Mouse (Mus musculus): ENCODE measurements around the gene Asb13. TPM values are rescaled to one million over a fixed set of nuclear protein-coding genes. Genes with fewer than 3 reads are reported as not detected.
A peak's percentile ranks its signal among the peaks of the same experiment; 100 is the strongest.

Asb13 gene
- total RNA-seq (2021), result 11.6 and 12.5 TPM in 2 replicates
- long read RNA-seq, experiment 1, full-length matches to known transcripts, result 33 of 37 reads
- long read RNA-seq, experiment 1, partial matches to known transcripts, result 0 of 37 reads
- long read RNA-seq, experiment 1, other reads (novel, unspliced or antisense), result 4 of 37 reads
- long read RNA-seq, experiment 2, full-length matches to known transcripts, result 15 of 20 reads
- long read RNA-seq, experiment 2, partial matches to known transcripts, result 1 of 20 reads
- long read RNA-seq, experiment 2, other reads (novel, unspliced or antisense), result 4 of 20 reads

GRCm38 (mm10) chr13:3633895-3634811 is at the start of gene Asb13:
Gene Asb13, plus strand, starts transcription at chr13:3634032.
- peak; percentile 93 for DNase-seq

GRCm38 (mm10) chr13:3590789-3591188 is 43.0 kb upstream of the Asb13 start:
- no peak for DNase-seq

- DNase-seq, result no peak
These were observed 39.5 kb upstream of the Asb13 start for GRCm38 (mm10) chr13:3594311-3594710.

- DNase-seq, result no peak
These were observed 37.6 kb upstream of the Asb13 start for GRCm38 (mm10) chr13:3596232-3596631.

- DNase-seq, result no peak
These were observed 24.1 kb upstream of the Asb13 start for GRCm38 (mm10) chr13:3609780-3610117.

GRCm38 (mm10) chr13:3610118-3610794 is 23.6 kb upstream of the Asb13 start:
- DNase-seq, result peak; percentile 65

- peak; percentile 99 for DNase-seq
These were observed 22.9 kb upstream of the Asb13 start, which contains the start of gene Fam208b for GRCm38 (mm10) chr13:3610795-3611438. Gene Fam208b, minus strand, starts transcription at chr13:3611108.

- no peak for DNase-seq
These were observed 6.7 kb upstream of the Asb13 start for GRCm38 (mm10) chr13:3627139-3627538.

GRCm38 (mm10) chr13:3628102-3628501 is 5.7 kb upstream of the Asb13 start:
- DNase-seq, result no peak

- DNase-seq, result no peak
These were observed 1.3 kb upstream of the Asb13 start for GRCm38 (mm10) chr13:3632551-3632950.

GRCm38 (mm10) chr13:3633131-3633530 is 701 bp upstream of the Asb13 start:
- no peak for DNase-seq

GRCm38 (mm10) chr13:3635076-3635475 is 1.2 kb downstream of the Asb13 start:
- no peak for DNase-seq

- DNase-seq, result peak; percentile 27
These were observed 3.0 kb downstream of the Asb13 start for GRCm38 (mm10) chr13:3636797-3637196.

- peak; percentile 49 for DNase-seq
These were observed 8.2 kb downstream of the Asb13 start for GRCm38 (mm10) chr13:3642049-3642448.

- DNase-seq, result no peak
These were observed 8.7 kb downstream of the Asb13 start for GRCm38 (mm10) chr13:3642538-3642937.

GRCm38 (mm10) chr13:3644871-3645270 is 11.0 kb downstream of the Asb13 start:
- DNase-seq, result no peak

- DNase-seq, result no peak
These were observed 12.1 kb downstream of the Asb13 start for GRCm38 (mm10) chr13:3645919-3646318.

- DNase-seq, result no peak
These were observed 12.7 kb downstream of the Asb13 start for GRCm38 (mm10) chr13:3646566-3646965.

GRCm38 (mm10) chr13:3650569-3650968 is 16.7 kb downstream of the Asb13 start:
- DNase-seq, result no peak

- no peak for DNase-seq
These were observed 20.6 kb downstream of the Asb13 start for GRCm38 (mm10) chr13:3654432-3654831.

GRCm38 (mm10) chr13:3659163-3660160 is 25.6 kb downstream of the Asb13 start:
- no peak for DNase-seq
